Comparison of ENCODE assay signal across 36 mouse cellular contexts in the genomic region with DNA sequence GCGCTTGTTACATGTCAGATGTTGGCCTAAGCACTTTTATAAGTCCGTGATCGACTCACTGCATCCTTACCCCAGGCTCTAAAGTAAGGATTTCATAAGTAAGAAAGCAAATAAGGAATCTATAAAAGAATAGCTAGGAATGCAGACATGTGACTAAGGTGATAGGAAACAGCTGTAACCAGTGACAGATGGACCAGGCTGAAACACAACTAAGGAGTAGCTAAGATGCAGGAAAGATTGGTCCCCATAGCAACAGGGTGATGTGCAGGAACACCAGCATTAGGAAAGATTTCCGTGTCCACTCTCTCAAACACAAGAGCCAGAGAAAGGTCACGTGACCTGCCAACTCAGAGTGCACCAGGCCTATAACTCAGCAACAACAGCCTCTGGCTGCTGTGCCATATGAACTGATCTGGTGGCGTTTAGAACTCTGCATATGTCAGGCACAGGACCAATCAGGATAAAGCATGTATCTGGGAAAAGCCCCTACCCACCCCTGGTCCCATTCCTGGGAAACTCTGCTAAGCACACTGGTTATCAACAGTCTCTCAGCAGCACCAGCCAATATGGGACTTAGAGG. TPM values are rescaled to one million over a fixed set of nuclear protein-coding genes. Genes with fewer than 3 reads are reported as not detected.
A peak's percentile ranks its signal among the peaks of the same experiment; 100 is the strongest.
DNase-seq lines count a peak whose midpoint lies in the region; ATAC-seq and TF ChIP-seq lines count a peak whose summit lies in the region.
"Had no signal": no experiment of that assay in that cellular context is flagged by ENCODE, and none has a peak within 500 bp of the region (broad histone marks: within the 10 kb centered on the region; RNA-seq: fewer than 3 reads in every experiment).

No protein-coding gene starts in this region.

- no peak for TF ChIP-seq CTCF in forebrain, postnatal 0 days (IDR thresholded peaks at IDR 0.05; ENCODE audit: low read depth)

- peak; percentile 17 for DNase-seq in NIH3T3 (ENCODE audit: low read depth)
- DNase-seq in forelimb bud, embryonic 11.5 days (ENCODE audit: low read depth, low spot score) = peak; percentile 48
- peak; percentile 41 for DNase-seq in mesoderm, embryonic 11.5 days (ENCODE audit: low read depth, low spot score)
- no peak for DNase-seq in forebrain, postnatal 0 days
- no peak for DNase-seq in kidney, postnatal 36 days
- DNase-seq: adrenal gland, postnatal 25 days; B cell, adult 2 months; cerebellum, adult 11-12 months; cerebellum, adult 9-11 months; gastrocnemius, postnatal 25 days; heart, adult 18-20 months; heart, postnatal 36 days; kidney, adult 11 months; kidney, postnatal 14 days; lung, embryonic 14.5 days; lung, postnatal 14 days; right cerebral cortex, postnatal 4 days; thymus, postnatal 14 days had no signal

- H3K4me3 ChIP-seq in forebrain, postnatal 0 days (ENCODE audit: low read depth, low read length) = no peak overlapping the region
- H3K4me3 ChIP-seq: embryonic facial prominence, embryonic 13.5 days; forebrain, embryonic 10.5 days; forebrain, embryonic 15.5 days; hindbrain, embryonic 12.5 days; liver, embryonic 15.5 days; myocyte; neural tube, embryonic 13.5 days; stomach, embryonic 15.5 days had no signal

- H3K36me3 ChIP-seq in forebrain, postnatal 0 days (ENCODE audit: insufficient read depth) = no peaks in the 10 kb centered on the region
- H3K36me3 ChIP-seq: embryonic facial prominence, embryonic 13.5 days; forebrain, embryonic 10.5 days; forebrain, embryonic 15.5 days; hindbrain, embryonic 12.5 days; liver, embryonic 15.5 days; neural tube, embryonic 13.5 days; stomach, embryonic 15.5 days had no signal

- peak; percentile 12 for ATAC-seq in CD4-positive, CD25-positive, alpha-beta regulatory T cell, adult 4 months
- ATAC-seq in inflammation-experienced regulatory T-cells, adult 6 months = no peak
- no peak for ATAC-seq in forebrain, postnatal 0 days
- ATAC-seq: forebrain, embryonic 15.5 days; midbrain, embryonic 16.5 days had no signal

- no peaks in the 10 kb centered on the region for H3K27me3 ChIP-seq in forebrain, postnatal 0 days (ENCODE audit: insufficient read depth, low read length)
- H3K27me3 ChIP-seq: embryonic facial prominence, embryonic 13.5 days; forebrain, embryonic 15.5 days; hindbrain, embryonic 12.5 days; liver, embryonic 15.5 days; neural tube, embryonic 13.5 days; stomach, embryonic 15.5 days had no signal

- H3K4me1 ChIP-seq in forebrain, postnatal 0 days (ENCODE audit: insufficient read depth) = no peaks in the 10 kb centered on the region
- H3K4me1 ChIP-seq: forebrain, embryonic 10.5 days; liver, embryonic 15.5 days; stomach, embryonic 15.5 days had no signal

- 78% methylated on average over 6 of the region's 6 CpGs for WGBS in forebrain, postnatal 0 days

- no peak overlapping the region for H3K27ac ChIP-seq in forebrain, postnatal 0 days (ENCODE audit: low read depth, low read length)
- H3K27ac ChIP-seq: embryonic facial prominence, embryonic 13.5 days; forebrain, embryonic 10.5 days; forebrain, embryonic 15.5 days; hindbrain, embryonic 12.5 days; liver, embryonic 15.5 days; neural tube, embryonic 13.5 days; stomach, embryonic 15.5 days had no signal

- H3K4me2 ChIP-seq in forebrain, postnatal 0 days (ENCODE audit: low read depth) = no peak overlapping the region
- H3K4me2 ChIP-seq: embryonic facial prominence, embryonic 13.5 days; forebrain, embryonic 15.5 days; heart, embryonic 11.5 days; hindbrain, embryonic 12.5 days; liver, embryonic 15.5 days; lung, embryonic 14.5 days; midbrain, embryonic 11.5 days; neural tube, embryonic 13.5 days; stomach, embryonic 15.5 days had no signal

- no peak overlapping the region for H3K9ac ChIP-seq in forebrain, postnatal 0 days
- H3K9ac ChIP-seq: embryonic facial prominence, embryonic 13.5 days; forebrain, embryonic 15.5 days; hindbrain, embryonic 12.5 days; liver, embryonic 15.5 days; lung, embryonic 14.5 days; neural tube, embryonic 13.5 days; stomach, embryonic 15.5 days had no signal

- H3K9me3 ChIP-seq in forebrain, postnatal 0 days (ENCODE audit: low read length) = no peaks in the 10 kb centered on the region
- H3K9me3 ChIP-seq: embryonic facial prominence, embryonic 13.5 days; forebrain, embryonic 10.5 days; forebrain, embryonic 15.5 days; hindbrain, embryonic 12.5 days; liver, embryonic 15.5 days; neural tube, embryonic 13.5 days; stomach, embryonic 15.5 days had no signal

RNA-seq across cellular contexts. Expression of a gene that starts 33.4 kb away (rescaled TPM):
- polyA plus RNA-seq in CD4-positive, CD25-positive, alpha-beta regulatory T cell, adult 4 months (2017; shearing (Covaris generic)) = not detected
- polyA plus RNA-seq in inflammation-experienced regulatory T-cells, adult 6 months (2017; shearing (Covaris generic)) = not detected
- total RNA-seq in forebrain, postnatal 0 days (2014; rRNA removed) = not detected in 2 replicates
- not detected in 2 replicates for polyA plus RNA-seq in forebrain, postnatal 0 days (2015; fragmentation: Nextera tagmentation; extraction: Ambion mirVana)
- total RNA-seq: adrenal gland, postnatal 25 days; gastrocnemius, postnatal 25 days; heart, adult 18-20 months; heart, postnatal 36 days; layer of hippocampus, adult 18-20 months; layer of hippocampus, postnatal 10 days; left cerebral cortex, adult 18-20 months; left cerebral cortex, postnatal 25 days; MEL had no signal
- polyA plus RNA-seq: embryonic facial prominence, embryonic 13.5 days; forebrain, embryonic 10.5 days; forebrain, embryonic 15.5 days; hindbrain, embryonic 12.5 days; lung, embryonic 14.5 days; midbrain, embryonic 11.5 days; midbrain, embryonic 16.5 days; myocyte; neural tube, embryonic 13.5 days had no signal

Comparison
In these comparisons a context has a peak if more than half of its experiments do, and no peak if none do; other contexts are left out.
1. DNase-seq: peak in NIH3T3 (single experiment), forelimb bud, embryonic 11.5 days (single experiment) and mesoderm, embryonic 11.5 days (single experiment); none in forebrain, postnatal 0 days (single experiment) and kidney, postnatal 36 days (0 of 2).